Mouse (Mus musculus) CH12.LX (cell line): ENCODE data around the gene Flt1.
A peak's percentile ranks its signal among the peaks of the same experiment; 100 is the strongest.

Experiments used
- CHD2 ChIP-seq: IDR thresholded peaks from 2 replicates; pipeline ENCODE4 v1.6.1; 2011; ENCODE audit warnings: low read length, improper control_type of control experiment
- CTCF ChIP-seq, 2 experiments: IDR thresholded peaks in 1 of 2; conservative IDR thresholded peaks in 1 of 2; 2 replicates each; pipeline ENCODE4 v1.5.1; 2011 to 2012; ENCODE audit warnings: low read depth in 2 of 2, low read length in 2 of 2, improper control_type of control experiment in 1 of 2, inconsistent platforms in 1 of 2, mild to moderate bottlenecking in 1 of 2, moderate library complexity in 1 of 2
- E2F4 ChIP-seq: IDR thresholded peaks from 2 replicates; pipeline ENCODE4 v1.6.1; 2011; ENCODE audit warnings: low read depth, low read length, improper control_type of control experiment; ENCODE audit not compliant: insufficient replicate concordance
- EP300 ChIP-seq: IDR thresholded peaks from 2 replicates; pipeline ENCODE4 v1.6.1; 2011; ENCODE audit warnings: low read length, improper control_type of control experiment
- ETS1 ChIP-seq: conservative IDR thresholded peaks from 2 replicates; pipeline ENCODE4 v1.6.1; 2012; ENCODE audit warnings: low read depth, mild to moderate bottlenecking, inconsistent platforms, low read length, improper control_type of control experiment, moderate library complexity
- JUN ChIP-seq: IDR thresholded peaks from 2 replicates; pipeline ENCODE4 v1.6.1; 2011; ENCODE audit warnings: low read depth, mild to moderate bottlenecking, low read length, improper control_type of control experiment, moderate library complexity; ENCODE audit not compliant: insufficient read depth
- MAFK ChIP-seq: IDR thresholded peaks from 2 replicates; pipeline ENCODE4 v1.6.1; 2011; ENCODE audit warnings: low read length, improper control_type of control experiment; ENCODE audit not compliant: insufficient replicate concordance
- MXI1 ChIP-seq: IDR thresholded peaks from 2 replicates; pipeline ENCODE4 v1.6.1; 2011; ENCODE audit warnings: mild to moderate bottlenecking, low read depth, low read length, improper control_type of control experiment
- POLR2A ChIP-seq: IDR thresholded peaks from 2 replicates; pipeline ENCODE4 v1.6.1; 2011; ENCODE audit warnings: low read depth, mild to moderate bottlenecking, improper control_type of control experiment, low read length
- POLR2AphosphoS2 ChIP-seq: IDR thresholded peaks from 2 replicates; pipeline ENCODE4 v1.6.1; 2011; ENCODE audit warnings: low read depth, low read length, improper control_type of control experiment
- ZMIZ1 ChIP-seq: IDR thresholded peaks from 2 replicates; pipeline ENCODE4 v1.6.1; 2012; ENCODE audit warnings: low read depth, mild to moderate bottlenecking, inconsistent platforms, low read length, improper control_type of control experiment

GRCm38 (mm10) chr5:147748081-147748581, 22.3 kb upstream of the Flt1 start:
- no peak for TF ChIP-seq JUN
- TF ChIP-seq MAFK, result no peak
- TF ChIP-seq ETS1, result no peak
- 0 out of 2 replicates have a peak, but pooled peaks have one; percentile 18 for TF ChIP-seq EP300
- no peak for TF ChIP-seq CTCF (conservative IDR thresholded peaks at IDR 0.05 in 1 of 2, IDR thresholded peaks at IDR 0.05 in 1 of 2; ENCODE audit: low read depth in 2 of 2, low read length in 2 of 2)
- TF ChIP-seq E2F4, result no peak
- no peak for TF ChIP-seq POLR2A
- no peak for TF ChIP-seq CHD2
- no peak for TF ChIP-seq MXI1
- no peak for TF ChIP-seq ZMIZ1
- TF ChIP-seq POLR2AphosphoS2, result no peak
